8 mouse cellular contexts compared by ENCODE assay signal in genomic region chr1:60823006-60823665, GRCm38 (mm10).
DNase-seq lines count a peak whose midpoint lies in the region; ATAC-seq and TF ChIP-seq lines count a peak whose summit lies in the region.

No protein-coding gene starts in this region.

- no peak for ATAC-seq in forebrain, embryonic 11.5 days (replicated peaks; ENCODE audit: low FRiP score)
- peak; percentile 58 for ATAC-seq in embryonic facial prominence, embryonic 15.5 days (ENCODE audit: insufficient number of reproducible peaks, low FRiP score, low TSS enrichment, low read depth)

- H3K27me3 ChIP-seq in forebrain, embryonic 11.5 days (ENCODE audit: control insufficient read depth, insufficient read depth, low read length), result no peaks in the 10 kb centered on the region
- no peaks in the 10 kb centered on the region for H3K27me3 ChIP-seq in forebrain, embryonic 10.5 days (ENCODE audit: poor library complexity, severe bottlenecking)
- H3K27me3 ChIP-seq in C2C12 (ENCODE audit: control insufficient read depth, insufficient read depth, insufficient read length), result no peaks in the 10 kb centered on the region
- H3K27me3 ChIP-seq in embryonic facial prominence, embryonic 15.5 days, result no peaks in the 10 kb centered on the region

- no peak overlapping the region for H3K4me3 ChIP-seq in forebrain, embryonic 11.5 days (ENCODE audit: low read depth, low read length)
- H3K4me3 ChIP-seq in forebrain, embryonic 10.5 days, result no peak overlapping the region
- H3K4me3 ChIP-seq in C2C12 (ENCODE audit: insufficient read depth, poor library complexity, severe bottlenecking), result no peak overlapping the region
- no peak overlapping the region for H3K4me3 ChIP-seq in bone marrow, adult 2 months (replicated peaks; ENCODE audit: control insufficient read depth, low read depth, low read length)
- H3K4me3 ChIP-seq in embryonic facial prominence, embryonic 15.5 days (replicated peaks), result no peak overlapping the region

- TF ChIP-seq CTCF in C2C12 (IDR thresholded peaks at IDR 0.05; ENCODE audit: control insufficient read depth, insufficient read depth, insufficient read length), result peak; percentile 13
- peak; percentile 82 for TF ChIP-seq CTCF in bone marrow, adult 2 months (IDR thresholded peaks at IDR 0.05; ENCODE audit: control insufficient read depth, insufficient read depth, low read length)

- DNase-seq in forebrain, embryonic 11.5 days (ENCODE audit: low spot score), result peak; percentile 66
- DNase-seq in forebrain, embryonic 10.5 days (ENCODE audit: extremely low spot score, low spot score), result no peak
- peak; percentile 60 to 67 for DNase-seq in kidney, postnatal 4 days
- peak; percentile 58 for DNase-seq in lung, postnatal 10 days
- DNase-seq in spleen, postnatal 36 days (ENCODE audit: low spot score in 2 of 2), result peak; percentile 59 to 62

- H3K4me2 ChIP-seq in forebrain, embryonic 11.5 days (ENCODE audit: low read depth, low read length, severe bottlenecking), result no peak overlapping the region
- no peak overlapping the region for H3K4me2 ChIP-seq in embryonic facial prominence, embryonic 15.5 days (replicated peaks)

- H3K9ac ChIP-seq in forebrain, embryonic 11.5 days (ENCODE audit: low read length), result no peak overlapping the region
- H3K9ac ChIP-seq in embryonic facial prominence, embryonic 15.5 days, result no peak overlapping the region

- no peaks in the 10 kb centered on the region for H3K79me2 ChIP-seq in C2C12 (ENCODE audit: control insufficient read depth, insufficient read depth)

- no peaks in the 10 kb centered on the region for H3K79me3 ChIP-seq in C2C12 (ENCODE audit: low read depth)

- H3K4me1 ChIP-seq in forebrain, embryonic 11.5 days (replicated peaks; ENCODE audit: control insufficient read depth, insufficient read depth, low read length), result no peaks in the 10 kb centered on the region
- H3K4me1 ChIP-seq in forebrain, embryonic 10.5 days, result no peaks in the 10 kb centered on the region
- peaks cover 2% of the 10 kb centered on the region; the same call in 1 of the 2 replicates for H3K4me1 ChIP-seq in bone marrow, adult 2 months (ENCODE audit: control insufficient read depth, insufficient read depth, low read length)
- peaks cover 18% of the 10 kb centered on the region for H3K4me1 ChIP-seq in embryonic facial prominence, embryonic 15.5 days

- no peak overlapping the region for H3ac ChIP-seq in C2C12 (ENCODE audit: control insufficient read depth, insufficient read length, low read depth)

- TF ChIP-seq POLR2A in bone marrow, adult 2 months (IDR thresholded peaks at IDR 0.05; ENCODE audit: borderline replicate concordance, control insufficient read depth, low read depth, low read length), result no peak

- H3K27ac ChIP-seq in forebrain, embryonic 11.5 days (ENCODE audit: low read depth, low read length), result no peak overlapping the region
- no peak overlapping the region for H3K27ac ChIP-seq in forebrain, embryonic 10.5 days
- H3K27ac ChIP-seq in bone marrow, adult 2 months (ENCODE audit: control insufficient read depth, insufficient read depth, low read depth, low read length, poor library complexity), result no peak overlapping the region
- H3K27ac ChIP-seq in embryonic facial prominence, embryonic 15.5 days (replicated peaks), result no peak overlapping the region

- WGBS in forebrain, embryonic 11.5 days, result 61% methylated on average over 8 of the region's 8 CpGs
- WGBS in forebrain, embryonic 10.5 days, result 57% methylated on average over 8 of the region's 8 CpGs
- WGBS in bone marrow, adult 2 months, result 50% methylated on average over 8 of the region's 8 CpGs
- 46% methylated on average over 8 of the region's 8 CpGs for whole genome bisulfite sequencing in embryonic facial prominence, embryonic 15.5 days

- no peaks in the 10 kb centered on the region for H3K9me3 ChIP-seq in forebrain, embryonic 11.5 days (ENCODE audit: control insufficient read depth, low read length)
- H3K9me3 ChIP-seq in forebrain, embryonic 10.5 days, result no peaks in the 10 kb centered on the region
- H3K9me3 ChIP-seq in embryonic facial prominence, embryonic 15.5 days (replicated peaks), result no peaks in the 10 kb centered on the region

- no peaks in the 10 kb centered on the region for H3K36me3 ChIP-seq in forebrain, embryonic 11.5 days (ENCODE audit: control insufficient read depth, insufficient read depth, low read length)
- no peaks in the 10 kb centered on the region for H3K36me3 ChIP-seq in forebrain, embryonic 10.5 days (replicated peaks)
- H3K36me3 ChIP-seq in C2C12 (ENCODE audit: control insufficient read depth, insufficient read depth), result no peaks in the 10 kb centered on the region
- no peaks in the 10 kb centered on the region for H3K36me3 ChIP-seq in embryonic facial prominence, embryonic 15.5 days

TF ChIP-seq in C2C12, 6 proteins besides CTCF, POLR2A, EP300 and RAD21:
- TF ChIP-seq USF1 (IDR thresholded peaks at IDR 0.05; ENCODE audit: low read depth) (no peak), MAX (IDR thresholded peaks at IDR 0.05) (peak; percentile 25), CEBPB (IDR thresholded peaks at IDR 0.05; ENCODE audit: low read depth) (no peak), MYOD1 (IDR thresholded peaks at IDR 0.05; ENCODE audit: control insufficient read depth, insufficient read length, low read depth) (no peak), FOSL1 (IDR thresholded peaks at IDR 0.05; ENCODE audit: insufficient read depth, low read length, poor library complexity, severe bottlenecking) (no peak), MYOG (IDR thresholded peaks at IDR 0.05; ENCODE audit: control insufficient read depth, extremely low read depth, insufficient read length) (no peak)
TF ChIP-seq in C2C12: peak in this region for 1.
